Mouse (Mus musculus) liver, embryonic 14.5 days (tissue): ENCODE data around the gene Efna5.

Experiments used
- CTCF ChIP-seq: IDR thresholded peaks from 2 replicates; pipeline ENCODE4 v1.5.1; 2016; ENCODE audit warnings: antibody characterized with exemption, low read depth, control low read depth
- EP300 ChIP-seq: IDR thresholded peaks from 2 replicates; pipeline ENCODE4 v1.6.1; 2016; ENCODE audit warnings: antibody characterized with exemption, low read depth

GRCm38 (mm10) chr17:62592436-62593074 is 288.6 kb downstream of the Efna5 start:
- TF ChIP-seq CTCF: no peak
- no peak for TF ChIP-seq EP300
